Mouse (Mus musculus): ENCODE measurements at regions not wholly inside any gene's neighbourhood (a gene's known extent, or its start where the extent isn't known, plus 50 kb on each side); places are given as distances from the start of the nearest gene placed in this dataset.

GRCm38 (mm10) chr8:60728339-60728738 is 95.7 kb downstream of the Mfap3l start:
- no peak for ATAC-seq (ENCODE audit: insufficient number of reproducible peaks, insufficient read depth, low FRiP score, low read depth)
- H3K4me1 ChIP-seq (ENCODE audit: control insufficient read depth, insufficient read depth, low read length), result no peaks in the 10 kb centered on the region
- H3K27me3 ChIP-seq (ENCODE audit: control insufficient read depth, insufficient read depth, low read length), result no peaks in the 10 kb centered on the region
- H3K36me3 ChIP-seq (ENCODE audit: control insufficient read depth, insufficient read depth, low read length), result no peaks in the 10 kb centered on the region
- no peak overlapping the region for H3K4me3 ChIP-seq (ENCODE audit: low read depth, low read length)
- H3K27ac ChIP-seq (ENCODE audit: low read length), result no peak overlapping the region
- no peak overlapping the region for H3K9ac ChIP-seq (replicated peaks; ENCODE audit: low read depth, low read length)
- no peaks in the 10 kb centered on the region for H3K9me3 ChIP-seq (ENCODE audit: control insufficient read depth, low read depth, low read length)
- WGBS, result 84% methylated on average over 1 of the region's 1 CpGs
- no peak overlapping the region for H3K4me2 ChIP-seq (replicated peaks; ENCODE audit: low read depth, low read length)

DNA sequence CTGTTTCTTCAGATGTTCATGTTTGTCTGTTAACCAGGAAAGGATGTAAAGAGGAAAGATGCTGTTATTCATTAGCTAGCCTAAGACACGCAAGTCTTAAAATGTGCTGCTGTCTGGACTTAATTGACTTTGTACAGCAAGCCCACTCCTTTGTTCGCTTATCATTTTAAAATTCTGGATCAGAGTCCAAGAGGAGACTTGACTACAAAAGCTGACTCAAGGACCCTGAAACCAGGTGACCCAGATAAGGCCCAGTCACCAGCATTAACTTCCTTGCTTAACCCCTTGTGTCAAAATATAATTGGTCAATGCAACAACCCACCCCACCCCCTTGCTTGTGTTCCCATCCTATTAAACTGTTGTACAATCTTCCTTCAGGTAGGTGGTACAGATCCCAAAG is 99.9 kb downstream of the Mfap3l start:
- ATAC-seq (ENCODE audit: insufficient number of reproducible peaks, insufficient read depth, low FRiP score, low read depth), result no peak
- Histone ChIP-seq H3K4me2 (replicated peaks; ENCODE audit: low read depth, low read length) (no peak overlapping the region), H3K4me3 (ENCODE audit: low read depth, low read length) (no peak overlapping the region), H3K27me3 (ENCODE audit: control insufficient read depth, insufficient read depth, low read length) (no peaks in the 10 kb centered on the region), H3K9me3 (ENCODE audit: control insufficient read depth, low read depth, low read length) (no peaks in the 10 kb centered on the region), H3K36me3 (ENCODE audit: control insufficient read depth, insufficient read depth, low read length) (no peaks in the 10 kb centered on the region), H3K9ac (replicated peaks; ENCODE audit: low read depth, low read length) (no peak overlapping the region), H3K4me1 (ENCODE audit: control insufficient read depth, insufficient read depth, low read length) (no peaks in the 10 kb centered on the region), H3K27ac (ENCODE audit: low read length) (no peak overlapping the region)
- 84% methylated on average over 2 of the region's 2 CpGs for WGBS

- ATAC-seq (ENCODE audit: insufficient number of reproducible peaks, insufficient read depth, low FRiP score, low read depth), result no peak
Observed at GRCm38 (mm10) chr8:60735961-60736360, 103.3 kb downstream of the Mfap3l start.

GRCm38 (mm10) chr8:60736401-60736800 is 103.8 kb downstream of the Mfap3l start:
- no peaks in the 10 kb centered on the region for H3K9me3 ChIP-seq (ENCODE audit: control insufficient read depth, low read depth, low read length)
- 89% methylated on average over 9 of the region's 9 CpGs for WGBS
- no peak overlapping the region for H3K27ac ChIP-seq (ENCODE audit: low read length)
- no peak overlapping the region for H3K4me2 ChIP-seq (replicated peaks; ENCODE audit: low read depth, low read length)
- no peak overlapping the region for H3K9ac ChIP-seq (replicated peaks; ENCODE audit: low read depth, low read length)
- H3K36me3 ChIP-seq (ENCODE audit: control insufficient read depth, insufficient read depth, low read length), result no peaks in the 10 kb centered on the region
- no peaks in the 10 kb centered on the region for H3K27me3 ChIP-seq (ENCODE audit: control insufficient read depth, insufficient read depth, low read length)
- ATAC-seq (ENCODE audit: insufficient number of reproducible peaks, insufficient read depth, low FRiP score, low read depth), result no peak
- H3K4me1 ChIP-seq (ENCODE audit: control insufficient read depth, insufficient read depth, low read length), result no peaks in the 10 kb centered on the region
- no peak overlapping the region for H3K4me3 ChIP-seq (ENCODE audit: low read depth, low read length)

More at GRCm38 (mm10) chr8:60735961-60736360, 103.3 kb downstream of the Mfap3l start:
- H3K36me3 ChIP-seq (ENCODE audit: control insufficient read depth, insufficient read depth, low read length), result no peaks in the 10 kb centered on the region
- H3K4me2 ChIP-seq (replicated peaks; ENCODE audit: low read depth, low read length), result no peak overlapping the region
- 77% methylated on average over 3 of the region's 3 CpGs for WGBS
- no peaks in the 10 kb centered on the region for H3K9me3 ChIP-seq (ENCODE audit: control insufficient read depth, low read depth, low read length)
- no peaks in the 10 kb centered on the region for H3K4me1 ChIP-seq (ENCODE audit: control insufficient read depth, insufficient read depth, low read length)
- H3K9ac ChIP-seq (replicated peaks; ENCODE audit: low read depth, low read length), result no peak overlapping the region
- H3K27ac ChIP-seq (ENCODE audit: low read length), result no peak overlapping the region
- H3K4me3 ChIP-seq (ENCODE audit: low read depth, low read length), result no peak overlapping the region
- no peaks in the 10 kb centered on the region for H3K27me3 ChIP-seq (ENCODE audit: control insufficient read depth, insufficient read depth, low read length)

GRCm38 (mm10) chr8:60736913-60737312 is 104.3 kb downstream of the Mfap3l start:
- Histone ChIP-seq H3K4me3 (ENCODE audit: low read depth, low read length) (no peak overlapping the region), H3K4me1 (ENCODE audit: control insufficient read depth, insufficient read depth, low read length) (no peaks in the 10 kb centered on the region), H3K36me3 (ENCODE audit: control insufficient read depth, insufficient read depth, low read length) (no peaks in the 10 kb centered on the region), H3K27ac (ENCODE audit: low read length) (no peak overlapping the region), H3K9me3 (ENCODE audit: control insufficient read depth, low read depth, low read length) (no peaks in the 10 kb centered on the region), H3K27me3 (ENCODE audit: control insufficient read depth, insufficient read depth, low read length) (no peaks in the 10 kb centered on the region), H3K9ac (replicated peaks; ENCODE audit: low read depth, low read length) (no peak overlapping the region), H3K4me2 (replicated peaks; ENCODE audit: low read depth, low read length) (no peak overlapping the region)
- ATAC-seq (ENCODE audit: insufficient number of reproducible peaks, insufficient read depth, low FRiP score, low read depth), result no peak
- WGBS, result 56% methylated on average over 2 of the region's 2 CpGs

DNA sequence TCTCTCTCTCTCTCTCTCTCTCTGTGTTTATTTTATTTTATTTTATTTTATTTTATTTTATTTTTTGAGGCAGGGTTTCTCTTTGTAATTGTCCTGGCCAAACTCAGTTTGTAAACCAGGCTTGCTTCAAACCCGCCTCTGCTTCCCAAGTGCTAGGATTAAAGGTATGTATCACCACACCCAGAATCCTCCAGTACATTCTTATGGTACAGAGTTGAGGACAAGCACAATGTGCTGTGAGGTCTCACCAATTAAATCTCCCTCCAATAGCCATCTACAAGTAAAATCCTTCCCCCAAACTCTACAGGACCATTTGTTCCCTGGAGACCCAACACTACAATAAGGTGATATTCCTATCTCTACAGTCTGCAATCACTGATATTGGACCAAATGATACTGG is 105.0 kb downstream of the Mfap3l start:
- no peaks in the 10 kb centered on the region for H3K9me3 ChIP-seq (ENCODE audit: control insufficient read depth, low read depth, low read length)
- no peaks in the 10 kb centered on the region for H3K4me1 ChIP-seq (ENCODE audit: control insufficient read depth, insufficient read depth, low read length)
- 73% methylated on average over 1 of the region's 1 CpGs for WGBS
- no peak overlapping the region for H3K9ac ChIP-seq (replicated peaks; ENCODE audit: low read depth, low read length)
- H3K4me3 ChIP-seq (ENCODE audit: low read depth, low read length), result no peak overlapping the region
- no peak for ATAC-seq (ENCODE audit: insufficient number of reproducible peaks, insufficient read depth, low FRiP score, low read depth)
- H3K27ac ChIP-seq (ENCODE audit: low read length), result no peak overlapping the region
- no peaks in the 10 kb centered on the region for H3K36me3 ChIP-seq (ENCODE audit: control insufficient read depth, insufficient read depth, low read length)
- no peaks in the 10 kb centered on the region for H3K27me3 ChIP-seq (ENCODE audit: control insufficient read depth, insufficient read depth, low read length)
- H3K4me2 ChIP-seq (replicated peaks; ENCODE audit: low read depth, low read length), result no peak overlapping the region

- Histone ChIP-seq H3K9ac (replicated peaks; ENCODE audit: low read depth, low read length) (no peak overlapping the region), H3K9me3 (ENCODE audit: control insufficient read depth, low read depth, low read length) (no peaks in the 10 kb centered on the region), H3K4me1 (ENCODE audit: control insufficient read depth, insufficient read depth, low read length) (no peaks in the 10 kb centered on the region), H3K27me3 (ENCODE audit: control insufficient read depth, insufficient read depth, low read length) (no peaks in the 10 kb centered on the region), H3K4me2 (replicated peaks; ENCODE audit: low read depth, low read length) (no peak overlapping the region), H3K36me3 (ENCODE audit: control insufficient read depth, insufficient read depth, low read length) (no peaks in the 10 kb centered on the region), H3K4me3 (ENCODE audit: low read depth, low read length) (no peak overlapping the region), H3K27ac (ENCODE audit: low read length) (no peak overlapping the region)
- no peak for ATAC-seq (ENCODE audit: insufficient number of reproducible peaks, insufficient read depth, low FRiP score, low read depth)
- WGBS, result 83% methylated on average over 2 of the region's 2 CpGs
Observed at GRCm38 (mm10) chr8:60745877-60746276, 113.2 kb downstream of the Mfap3l start.

GRCm38 (mm10) chr8:60746486-60746885 is 113.9 kb downstream of the Mfap3l start:
- H3K9me3 ChIP-seq (ENCODE audit: control insufficient read depth, low read depth, low read length), result no peaks in the 10 kb centered on the region
- H3K4me3 ChIP-seq (ENCODE audit: low read depth, low read length), result no peak overlapping the region
- no peak for ATAC-seq (ENCODE audit: insufficient number of reproducible peaks, insufficient read depth, low FRiP score, low read depth)
- H3K4me1 ChIP-seq (ENCODE audit: control insufficient read depth, insufficient read depth, low read length), result no peaks in the 10 kb centered on the region
- no peak overlapping the region for H3K9ac ChIP-seq (replicated peaks; ENCODE audit: low read depth, low read length)
- no peak overlapping the region for H3K27ac ChIP-seq (ENCODE audit: low read length)
- no peak overlapping the region for H3K4me2 ChIP-seq (replicated peaks; ENCODE audit: low read depth, low read length)
- 76% methylated on average over 3 of the region's 3 CpGs for WGBS
- no peaks in the 10 kb centered on the region for H3K27me3 ChIP-seq (ENCODE audit: control insufficient read depth, insufficient read depth, low read length)
- no peaks in the 10 kb centered on the region for H3K36me3 ChIP-seq (ENCODE audit: control insufficient read depth, insufficient read depth, low read length)

GRCm38 (mm10) chr8:60755704-60756415 is 123.2 kb downstream of the Mfap3l start:
- H3K9me3 ChIP-seq (ENCODE audit: control insufficient read depth, low read depth, low read length), result no peaks in the 10 kb centered on the region
- 72% methylated on average over 18 of the region's 18 CpGs for WGBS
- H3K36me3 ChIP-seq (ENCODE audit: control insufficient read depth, insufficient read depth, low read length), result no peaks in the 10 kb centered on the region
- no peaks in the 10 kb centered on the region for H3K4me1 ChIP-seq (ENCODE audit: control insufficient read depth, insufficient read depth, low read length)
- ATAC-seq (ENCODE audit: insufficient number of reproducible peaks, insufficient read depth, low FRiP score, low read depth), result no peak
- H3K9ac ChIP-seq (replicated peaks; ENCODE audit: low read depth, low read length), result no peak overlapping the region
- H3K4me3 ChIP-seq (ENCODE audit: low read depth, low read length), result no peak overlapping the region
- H3K27ac ChIP-seq (ENCODE audit: low read length), result no peak overlapping the region
- no peaks in the 10 kb centered on the region for H3K27me3 ChIP-seq (ENCODE audit: control insufficient read depth, insufficient read depth, low read length)
- H3K4me2 ChIP-seq (replicated peaks; ENCODE audit: low read depth, low read length), result no peak overlapping the region

Data from stomach, embryonic 14.5 days (tissue).